Mouse (Mus musculus) urinary bladder, postnatal 25 days (tissue): ENCODE measurements around the gene Selenof.

ENCODE experiments used
- DNase-seq: peaks from one replicate; pipeline ENCODE4 v3.0.0; 2022; ENCODE audit warnings: low spot score

Selenof gene

DNA sequence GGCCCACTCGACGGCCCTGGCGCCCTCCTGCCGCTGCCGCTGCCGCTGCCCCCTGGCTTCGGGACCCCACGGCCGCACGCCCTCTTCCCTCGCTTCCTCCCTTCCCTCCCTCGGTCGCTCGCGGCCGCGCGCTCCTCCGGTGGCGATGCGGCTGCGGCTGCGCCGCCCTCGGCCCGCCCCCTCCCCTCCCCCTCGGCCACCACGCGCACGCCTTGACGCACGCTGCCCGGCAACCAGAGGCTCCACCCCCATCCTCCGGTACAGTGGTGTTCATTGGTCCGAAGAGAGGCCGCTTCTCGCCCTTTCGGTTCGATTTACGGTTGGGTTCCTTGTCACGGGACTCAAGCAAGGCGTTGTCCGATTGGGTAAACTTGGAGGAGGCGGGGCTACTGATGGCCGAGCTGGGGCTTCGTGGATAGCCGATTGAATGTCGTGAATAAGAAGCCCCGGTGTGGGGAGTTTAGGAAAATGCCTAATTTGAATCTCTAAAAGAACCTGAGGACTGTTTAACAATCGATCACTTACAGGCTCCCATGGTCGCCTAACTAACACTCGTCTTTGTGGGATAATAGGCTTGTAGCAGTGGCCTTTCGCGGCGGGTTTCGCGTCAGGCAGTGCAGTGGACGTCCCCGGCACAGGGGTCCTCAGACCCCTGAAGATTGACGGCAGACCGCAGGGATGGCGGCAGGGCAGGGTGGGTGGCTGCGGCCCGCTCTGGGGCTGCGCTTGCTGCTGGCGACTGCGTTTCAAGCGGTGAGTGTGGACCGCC is at the start of gene Selenof, which contains the start of gene Hs2st1:
Gene Selenof, plus strand, starts transcription at position 258 of the 769 bp plus-strand sequence.
Gene Hs2st1, minus strand, starts transcription at position 135 of the 769 bp plus-strand sequence.
- DNase-seq = peak; percentile 82

DNA sequence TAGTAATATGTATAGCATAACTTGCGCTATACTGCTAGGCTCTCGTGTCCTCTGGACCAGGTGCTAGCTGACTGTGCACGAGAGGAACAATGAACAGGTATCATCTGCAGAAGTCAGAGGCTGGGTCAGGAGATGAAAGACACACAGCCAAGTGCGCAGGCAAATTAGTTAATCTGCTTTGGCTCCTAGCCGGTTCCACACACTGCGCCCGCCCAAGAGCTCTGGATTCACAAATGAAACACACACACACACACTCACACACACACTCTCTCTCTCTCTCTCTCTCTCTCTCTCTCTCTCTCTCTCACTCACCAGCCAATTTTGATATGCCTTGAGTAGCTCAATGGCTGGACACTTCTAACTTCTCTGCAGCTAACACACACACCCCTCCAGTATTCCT is 42.2 kb upstream of the Selenof start:
- no peak for DNase-seq

DNA sequence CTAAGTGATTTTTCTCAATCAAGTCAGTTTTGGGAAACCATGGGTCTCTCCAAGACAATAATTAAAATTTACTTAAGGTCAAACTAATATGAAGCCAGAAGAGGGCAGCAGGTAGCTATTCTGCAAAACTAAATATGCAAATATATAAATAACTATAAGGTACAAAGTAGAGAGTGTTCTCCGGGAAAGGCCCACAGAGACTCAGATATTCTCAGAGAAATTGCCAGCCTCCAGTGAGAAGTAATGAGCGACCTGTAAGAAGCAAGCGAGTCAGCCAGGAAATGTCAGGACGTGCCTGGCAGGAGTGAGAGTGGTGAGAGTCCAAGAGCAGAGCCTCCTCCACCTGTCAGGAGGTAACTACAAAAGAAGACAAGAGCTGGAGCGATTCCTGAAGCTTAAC is 39.1 kb upstream of the Selenof start:
- DNase-seq = no peak

DNA sequence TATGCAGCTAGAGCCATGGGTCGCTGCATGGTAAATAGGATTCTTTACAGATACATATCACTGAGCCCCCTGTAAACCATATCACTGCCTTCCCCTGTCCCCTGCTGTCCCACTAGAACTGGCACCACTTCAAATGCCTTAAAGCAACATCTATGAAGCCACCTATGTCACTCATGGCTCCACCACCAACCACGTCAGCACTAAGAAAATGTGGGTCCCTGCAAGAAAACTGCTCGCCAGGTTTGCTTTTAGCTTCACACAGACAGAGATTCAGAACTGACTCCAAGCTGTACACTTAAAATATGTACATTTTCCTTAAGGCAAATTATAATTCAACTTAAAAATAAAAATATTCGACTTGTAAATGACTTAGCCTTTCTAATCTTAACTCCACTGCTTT is 35.0 kb upstream of the Selenof start:
- DNase-seq = no peak

DNA sequence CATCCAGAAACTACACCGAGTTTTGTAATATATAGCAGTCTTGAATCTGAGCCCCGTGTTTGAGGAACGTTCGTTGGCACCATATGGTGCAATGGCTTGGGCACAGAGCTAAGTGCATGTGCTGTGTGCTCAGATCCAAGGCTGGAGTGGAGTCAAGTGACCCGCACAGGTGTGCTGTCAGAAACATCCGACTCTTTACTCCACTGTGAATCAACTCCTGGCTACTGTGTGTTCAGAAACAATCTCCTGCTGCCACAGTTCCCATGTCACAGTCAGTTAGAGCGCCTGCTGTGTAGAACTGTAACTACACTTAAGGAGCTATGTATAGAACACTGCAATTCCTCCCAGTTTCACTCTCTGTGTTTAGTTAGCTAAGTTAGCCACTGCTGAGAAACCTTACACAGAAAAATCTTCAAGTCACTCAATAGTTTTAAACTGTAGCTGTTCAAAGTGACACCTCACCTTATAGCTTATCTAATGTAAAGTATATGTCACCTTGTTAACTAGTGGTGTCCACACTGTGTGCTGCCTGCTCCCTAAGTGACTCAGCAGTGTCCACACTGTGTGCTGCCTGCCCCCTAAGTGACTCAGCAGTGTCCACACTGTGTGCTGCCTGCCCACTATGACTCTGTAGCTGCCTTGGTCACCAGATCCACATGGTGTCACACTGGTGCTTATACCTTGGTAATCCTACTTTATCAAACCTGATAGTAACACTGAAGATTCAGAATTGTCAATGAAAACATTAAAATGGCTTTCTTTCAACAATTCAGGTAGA is 32.8 kb upstream of the Selenof start:
- no peak for DNase-seq

DNA sequence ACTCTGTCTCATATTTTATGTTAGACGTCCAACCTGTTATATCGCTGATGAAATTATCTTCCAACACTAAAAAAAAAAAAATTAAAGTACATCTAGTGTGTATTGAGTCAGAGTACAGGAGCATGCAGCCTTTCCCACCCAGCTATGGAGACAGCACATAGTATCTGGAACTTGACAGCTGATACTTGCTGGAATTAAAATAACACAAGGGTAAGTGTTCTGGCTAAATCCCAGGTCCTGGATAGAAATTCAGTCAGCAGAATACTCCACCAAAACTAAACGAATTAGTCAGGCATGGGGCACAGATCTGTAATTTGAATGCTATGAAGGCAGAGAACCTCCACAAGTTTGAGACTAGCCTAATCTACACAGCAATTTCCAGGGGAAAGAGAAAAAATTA is 31.1 kb upstream of the Selenof start:
- DNase-seq = no peak

DNA sequence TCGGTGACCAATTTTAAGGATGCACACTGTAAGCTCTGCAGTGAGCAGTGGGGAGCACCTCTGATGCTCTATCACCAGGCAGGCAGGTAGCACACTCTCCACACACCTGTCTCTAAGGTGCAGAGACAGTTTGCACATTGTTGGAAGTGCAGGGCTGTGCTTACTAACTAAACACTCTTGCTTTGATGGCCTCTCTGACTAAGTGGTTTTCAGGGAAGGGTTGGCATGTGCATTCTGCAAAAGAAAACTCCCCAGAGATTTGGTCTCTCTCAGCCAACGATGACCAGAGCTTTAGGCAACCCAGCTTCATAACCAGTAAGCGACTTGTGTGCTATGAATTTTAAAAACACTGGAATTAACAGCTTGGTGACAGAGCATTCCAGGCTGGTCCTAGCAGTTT is 29.3 kb upstream of the Selenof start:
- DNase-seq = no peak

DNA sequence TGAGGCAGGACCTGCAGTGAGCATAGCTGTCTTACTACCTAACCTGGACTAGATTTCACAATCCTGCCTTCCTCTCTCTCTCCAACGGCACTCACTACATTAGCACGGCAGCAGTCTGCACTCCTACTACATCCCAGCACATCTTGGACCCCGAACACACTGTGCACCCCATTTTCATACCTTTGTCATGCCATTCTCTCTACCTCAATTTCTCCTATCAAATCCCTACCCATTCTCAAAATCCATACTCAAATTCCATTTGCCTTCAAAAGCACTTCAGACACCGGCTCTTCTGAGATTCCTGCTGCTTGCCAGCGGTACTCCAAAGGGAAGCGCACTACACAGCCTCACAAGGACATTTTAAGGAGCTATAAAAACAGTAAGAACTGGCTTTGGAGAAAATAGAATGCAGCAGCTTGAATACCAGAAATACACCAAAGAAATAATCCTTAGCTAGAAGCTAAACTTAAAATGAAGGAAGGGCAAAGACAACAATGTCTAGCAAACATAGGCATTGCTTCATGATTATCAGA is 28.1 kb upstream of the Selenof start:
- no peak for DNase-seq

DNA sequence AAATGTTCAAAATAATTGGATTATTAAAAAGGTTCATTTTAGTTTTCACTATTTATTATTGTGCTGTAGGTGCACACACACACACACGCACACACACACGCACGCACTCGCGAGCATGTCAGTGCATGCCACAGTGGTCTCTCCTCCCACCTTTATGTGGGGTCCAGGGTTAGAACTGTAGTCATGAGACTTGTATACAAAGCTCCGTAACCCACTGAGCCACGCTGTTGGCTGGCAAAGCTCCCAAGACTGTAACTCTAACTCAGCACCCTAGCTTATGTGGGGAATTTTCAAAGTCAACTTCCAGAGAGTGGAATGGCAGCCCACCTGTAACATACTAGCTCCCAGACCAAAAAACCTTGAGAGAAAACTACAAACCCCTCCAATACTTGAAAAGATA is 25.0 kb upstream of the Selenof start:
- no peak for DNase-seq

DNA sequence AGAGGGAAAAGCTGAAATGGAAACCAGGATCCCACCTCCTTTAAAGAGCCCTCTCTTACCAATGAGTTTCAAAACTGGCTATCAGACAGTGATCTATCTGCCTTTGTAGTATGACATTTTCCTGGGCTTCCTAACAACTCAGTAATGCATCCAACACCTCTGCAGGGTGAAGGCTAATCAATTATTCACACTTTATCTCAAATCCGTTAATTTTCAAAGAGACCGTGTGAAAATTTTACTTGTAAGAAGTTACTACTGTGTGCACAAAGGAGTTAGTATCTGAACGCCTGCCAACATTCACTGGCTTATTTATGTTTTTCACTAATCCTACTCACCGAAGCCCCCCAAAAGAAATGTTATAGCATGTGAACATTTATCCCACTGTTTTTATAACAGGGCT is 24.3 kb upstream of the Selenof start:
- no peak for DNase-seq

DNA sequence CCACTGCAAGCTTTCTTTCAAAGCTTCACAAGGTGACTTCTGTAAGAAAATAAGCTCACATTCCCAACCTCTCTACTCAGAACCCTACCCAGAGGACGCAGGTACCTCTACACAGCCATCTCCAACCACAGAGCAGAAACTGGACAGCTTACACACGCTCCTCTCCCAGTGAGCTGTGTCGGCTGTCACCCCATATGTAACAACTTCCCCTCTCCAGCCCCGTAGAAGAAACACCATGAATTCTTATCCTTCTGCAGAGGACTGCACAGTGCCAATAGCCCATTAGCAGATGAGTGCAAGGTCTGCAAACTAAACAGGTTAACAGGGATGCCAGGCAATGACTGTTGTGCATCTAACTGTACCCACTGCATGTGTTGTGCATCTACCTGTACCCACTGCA is 23.6 kb upstream of the Selenof start:
- DNase-seq = no peak

DNA sequence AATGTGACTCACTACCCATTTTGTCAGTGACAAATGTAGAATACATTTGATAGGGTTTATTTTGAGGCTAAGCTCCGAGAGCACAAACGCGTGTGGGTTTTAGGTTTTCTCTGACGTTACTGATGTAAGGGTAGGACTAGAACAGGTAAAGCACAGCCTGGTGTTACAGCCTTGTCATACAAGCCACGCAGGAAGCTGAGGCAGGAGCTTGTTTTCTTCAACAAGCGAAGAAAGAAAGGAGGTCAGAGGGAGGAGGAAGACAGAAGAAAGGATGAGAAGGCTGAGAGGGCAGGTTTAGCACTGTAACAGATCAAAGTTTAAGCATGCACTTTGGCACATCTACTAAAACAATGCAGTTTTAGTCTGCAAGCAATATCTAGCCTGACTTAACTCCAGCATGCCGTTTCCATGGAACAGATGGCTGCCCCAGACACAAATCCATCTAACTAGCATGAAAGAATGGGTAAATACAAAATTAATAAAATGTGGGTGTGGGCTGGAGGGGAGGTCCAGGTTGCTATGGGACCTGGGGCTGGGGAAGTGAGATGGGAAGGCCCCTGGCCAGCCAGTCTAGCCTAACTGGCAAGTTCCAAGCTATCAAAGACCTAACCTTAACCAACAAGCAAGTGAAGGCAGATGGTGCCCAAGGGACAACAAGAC is 21.8 kb upstream of the Selenof start:
- no peak for DNase-seq

DNA sequence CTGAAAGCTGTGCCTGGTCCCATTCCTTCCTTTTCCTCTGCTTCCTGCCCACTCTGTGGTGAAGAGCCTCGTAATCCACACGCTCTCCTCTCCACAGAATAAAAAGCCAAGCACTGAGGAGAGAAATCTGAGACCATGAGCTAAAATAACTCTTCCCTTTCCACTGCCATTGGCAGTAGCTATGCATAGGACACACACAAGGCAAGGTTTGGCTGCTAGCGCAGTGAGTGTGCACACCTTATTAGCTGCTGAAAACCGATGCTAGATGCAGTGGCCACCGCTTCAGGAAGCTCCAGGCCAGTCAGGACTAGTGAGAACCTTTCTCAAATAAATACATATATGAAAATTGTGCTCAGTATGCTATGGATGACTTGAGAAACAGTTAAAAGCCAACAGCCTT is 20.1 kb upstream of the Selenof start:
- no peak for DNase-seq

DNA sequence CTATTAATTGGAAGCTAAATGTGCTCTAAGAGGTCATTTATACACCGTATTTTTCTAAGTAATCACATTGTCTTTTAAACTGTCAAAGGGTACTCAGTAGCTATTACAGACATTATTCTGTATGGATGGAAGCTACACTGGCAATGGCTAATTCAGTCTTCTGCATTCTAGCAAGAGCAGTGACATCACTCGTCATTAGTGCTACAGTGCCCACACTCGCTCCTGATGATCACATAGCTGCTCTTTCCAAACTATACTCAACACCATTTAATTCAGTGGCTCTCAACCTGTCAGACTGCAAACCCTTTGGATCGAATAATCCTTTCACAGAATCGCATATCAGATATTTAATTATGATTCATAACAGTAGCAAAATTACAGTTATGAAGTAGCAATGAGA is 19.4 kb upstream of the Selenof start:
- no peak for DNase-seq

DNA sequence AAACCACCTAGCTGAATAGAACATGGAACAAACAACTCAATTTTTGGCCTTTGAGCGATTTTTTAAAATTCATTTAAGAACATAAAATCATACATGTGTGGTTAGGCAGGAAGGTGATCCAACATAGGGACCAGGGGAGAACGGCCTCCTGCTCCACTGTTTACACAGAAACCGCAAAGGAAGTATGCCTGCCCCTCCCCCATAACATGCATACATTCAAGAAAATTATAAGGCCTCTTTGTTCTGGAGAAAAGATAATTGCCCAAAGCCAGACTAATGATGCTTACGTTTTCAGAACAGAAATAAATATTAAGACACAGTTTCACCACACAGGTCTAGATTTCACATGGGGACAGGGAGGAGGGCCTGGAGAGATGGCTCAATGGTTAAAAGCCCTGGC is 18.7 kb upstream of the Selenof start:
- DNase-seq = no peak

DNA sequence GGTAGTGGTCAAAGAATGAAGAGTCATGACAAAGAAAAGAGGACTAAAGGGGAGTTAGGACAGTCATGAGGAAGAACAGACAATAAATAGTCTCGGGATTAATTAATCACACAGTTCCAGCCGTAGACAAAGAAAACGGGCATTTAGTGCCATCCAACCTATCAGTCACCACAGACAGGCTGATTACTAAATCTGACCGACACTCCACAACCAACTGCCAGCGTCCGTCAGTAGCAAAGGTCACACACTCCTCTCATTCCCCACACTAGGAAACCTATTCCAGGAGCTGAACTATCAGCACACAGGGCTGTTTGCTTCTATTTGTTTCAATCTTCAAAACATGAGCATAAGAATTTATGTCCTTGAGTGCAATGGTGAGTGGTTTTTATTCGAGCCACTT is 16.2 kb upstream of the Selenof start:
- DNase-seq = no peak

DNA sequence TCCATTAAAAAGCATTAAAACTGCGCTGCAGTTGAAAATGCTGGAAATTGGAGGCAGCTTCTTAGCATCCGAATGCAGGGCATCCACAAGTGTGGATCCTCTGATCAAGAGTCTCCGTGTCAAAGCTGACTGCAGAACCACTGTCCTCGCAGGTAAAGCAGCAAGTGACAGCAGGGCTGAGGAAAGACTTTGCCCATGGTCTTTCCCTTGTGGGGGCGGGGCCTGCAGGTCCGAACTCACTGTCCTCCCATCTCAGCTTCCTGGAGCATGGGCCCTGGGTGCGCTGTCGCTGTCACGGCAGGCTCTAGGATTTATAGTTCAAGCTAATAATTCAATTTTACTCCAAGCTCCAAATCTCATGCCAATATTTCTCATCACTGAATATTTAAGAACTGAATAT is 15.6 kb upstream of the Selenof start:
- DNase-seq = no peak

DNA sequence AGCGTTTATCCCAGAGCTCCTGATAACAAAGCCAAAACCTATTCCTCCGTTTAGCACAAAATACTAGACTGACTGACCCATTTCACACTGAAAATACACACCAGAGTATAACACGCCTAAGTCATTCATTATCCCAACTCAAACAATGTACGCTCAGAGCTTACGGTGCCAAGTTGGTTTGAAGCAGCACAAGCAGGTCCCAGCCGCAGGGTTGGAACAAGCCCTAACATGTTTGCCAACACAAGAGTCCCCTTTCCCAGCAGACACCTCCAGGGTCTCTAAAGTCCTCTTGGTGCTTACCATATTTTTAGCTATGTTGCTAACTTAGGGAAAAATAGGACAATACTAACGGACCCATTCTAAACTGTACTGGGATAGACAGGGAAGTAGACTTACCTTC is 15.0 kb upstream of the Selenof start:
- no peak for DNase-seq

DNA sequence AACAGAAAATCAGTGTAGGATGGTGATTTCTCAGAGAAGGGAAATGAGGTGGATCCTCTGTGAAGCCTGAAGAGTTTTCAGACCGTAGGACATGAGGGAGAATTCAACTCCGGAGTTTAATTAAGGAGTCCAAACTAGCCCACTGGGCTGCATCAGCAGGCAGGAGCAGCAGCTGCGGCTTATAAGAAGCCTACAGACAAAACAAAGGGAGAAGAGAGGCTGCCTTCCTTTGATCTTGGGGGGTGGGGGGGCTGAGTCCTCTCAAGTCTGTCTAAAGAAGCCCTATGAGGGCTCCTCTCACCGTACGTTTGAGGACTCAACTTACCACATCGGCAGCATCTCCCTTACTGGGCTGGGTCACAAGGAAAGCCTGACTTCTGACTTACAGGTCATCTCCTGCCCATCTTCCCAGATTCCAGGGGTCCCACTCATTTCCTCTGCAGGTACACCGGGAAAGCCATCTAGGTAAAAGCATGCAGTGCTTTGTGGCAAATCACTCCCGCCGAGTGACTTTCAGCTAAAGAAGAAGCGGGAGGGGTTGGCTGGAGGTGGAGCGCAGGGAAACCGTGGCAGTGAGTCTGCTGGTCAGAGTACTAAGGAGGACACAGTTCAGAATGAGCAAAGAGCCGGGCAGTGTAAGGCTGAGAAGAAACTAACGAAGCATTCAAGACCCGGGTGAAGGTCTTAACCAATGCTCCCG is 13.3 kb upstream of the Selenof start:
- no peak for DNase-seq

DNA sequence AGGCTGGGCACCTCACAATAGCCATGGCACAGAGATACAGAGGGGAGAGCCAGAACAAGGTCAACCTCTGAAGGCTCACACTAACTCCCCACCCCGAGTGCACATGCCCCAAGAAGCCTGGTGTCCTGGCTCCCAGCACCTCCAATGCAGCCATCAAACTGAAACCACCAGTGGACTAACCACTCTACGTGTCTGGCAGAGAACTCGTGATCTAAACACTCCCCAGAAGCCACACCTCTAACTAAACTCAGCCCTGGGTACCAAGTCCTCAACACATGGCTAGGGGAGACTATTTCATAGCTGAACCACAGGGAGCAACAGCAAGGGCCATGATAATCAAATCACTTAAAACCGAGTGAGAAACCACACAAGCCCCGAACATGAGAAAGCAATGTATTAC is 11.8 kb upstream of the Selenof start:
- no peak for DNase-seq

DNA sequence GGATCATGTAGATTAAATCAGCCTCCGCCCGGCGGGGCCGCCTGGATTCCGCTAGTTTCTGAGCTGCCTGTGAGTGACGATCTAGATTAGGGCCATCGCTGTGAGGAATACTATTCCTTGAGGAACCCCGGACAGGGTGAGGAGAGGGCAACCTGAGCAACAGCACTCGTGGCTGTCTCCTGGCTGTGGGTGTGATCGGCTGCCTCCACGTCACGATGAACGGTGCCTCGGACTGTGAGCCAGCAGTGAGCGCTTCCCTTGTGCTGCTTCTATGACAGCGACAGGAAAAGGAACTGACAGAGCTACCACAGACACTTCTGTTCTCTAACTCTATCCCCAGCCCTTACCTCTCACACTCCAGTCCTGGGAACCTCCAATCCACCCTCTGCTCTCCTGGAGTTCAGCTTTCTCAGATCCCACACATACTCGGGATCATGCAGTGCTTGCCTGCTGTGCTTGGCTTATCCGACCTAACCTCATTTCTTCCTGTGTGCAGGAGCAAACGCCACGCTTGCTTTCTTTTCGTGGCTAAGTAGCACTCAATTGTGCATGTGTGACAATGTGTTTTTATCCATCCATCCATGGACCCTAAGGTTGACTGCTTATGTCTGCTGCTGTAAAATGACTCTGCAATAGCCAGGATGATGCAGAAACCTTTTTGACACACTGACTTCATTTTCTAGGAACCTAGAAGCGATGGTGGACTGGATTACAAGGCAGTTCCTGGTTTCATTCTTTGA is 8.4 kb upstream of the Selenof start:
- DNase-seq = no peak
